Mouse (Mus musculus) embryo, embryonic 9.5 days (tissue): ENCODE measurements around the gene Gm20518.

Experiments used
- DNase-seq: peaks from one replicate; pipeline ENCODE4 v3.0.0-alpha.2; 2017; ENCODE audit errors: extremely low spot score

Gm20518 gene

DNA sequence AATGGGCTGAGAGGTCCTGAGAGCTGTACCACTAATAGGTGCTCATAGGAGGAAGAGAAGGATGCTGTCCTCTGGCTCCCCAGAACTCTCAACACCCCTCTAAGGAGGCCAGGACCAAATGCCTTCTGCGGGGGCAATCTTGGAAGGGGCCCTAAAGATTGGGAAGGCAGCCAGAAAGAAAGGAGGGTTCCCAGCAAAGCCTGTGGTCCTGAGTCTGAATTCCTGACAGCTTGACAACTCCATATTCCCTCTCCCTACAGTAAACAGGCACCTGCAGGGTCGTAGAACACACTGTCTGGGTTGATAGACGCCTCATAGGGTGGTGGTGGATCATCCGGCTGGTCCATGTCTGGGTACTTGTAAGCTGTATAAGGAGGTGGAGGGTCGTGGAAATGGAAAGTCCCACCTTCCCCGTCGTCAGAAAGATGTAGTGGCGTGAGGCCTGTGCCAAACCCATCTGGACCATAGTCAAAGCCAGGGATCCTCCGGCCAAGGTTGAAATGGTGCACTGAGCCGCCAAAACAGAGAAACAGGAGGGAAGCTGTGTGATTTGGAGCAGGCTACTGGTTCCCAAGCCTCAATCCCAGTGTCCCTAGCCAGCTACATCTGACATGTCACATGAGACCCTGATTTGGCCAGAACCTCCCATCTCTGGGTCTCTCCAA, 47.6 kb downstream of the Gm20518 start:
- no peak for DNase-seq

DNA sequence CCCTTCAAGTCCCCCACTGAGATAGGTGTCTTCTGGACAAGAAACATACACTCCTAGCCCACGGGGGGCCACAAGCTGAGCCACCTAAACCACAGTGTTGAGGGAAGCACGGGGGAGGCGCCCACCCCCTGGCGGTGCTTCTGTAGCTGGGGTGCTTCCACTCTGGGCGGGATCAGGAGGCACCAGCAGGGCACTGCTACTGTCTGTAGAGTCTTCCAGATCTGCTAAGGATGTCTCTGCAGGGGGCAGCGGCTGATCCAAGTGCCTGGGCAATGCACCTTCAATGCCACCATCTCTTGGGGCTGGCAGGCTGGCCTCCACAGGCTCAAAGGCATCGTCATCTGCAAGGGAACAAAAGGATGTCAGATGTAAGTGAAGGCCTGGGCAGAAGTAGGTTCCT, 49.0 kb downstream of the Gm20518 start:
- DNase-seq, result no peak

DNA sequence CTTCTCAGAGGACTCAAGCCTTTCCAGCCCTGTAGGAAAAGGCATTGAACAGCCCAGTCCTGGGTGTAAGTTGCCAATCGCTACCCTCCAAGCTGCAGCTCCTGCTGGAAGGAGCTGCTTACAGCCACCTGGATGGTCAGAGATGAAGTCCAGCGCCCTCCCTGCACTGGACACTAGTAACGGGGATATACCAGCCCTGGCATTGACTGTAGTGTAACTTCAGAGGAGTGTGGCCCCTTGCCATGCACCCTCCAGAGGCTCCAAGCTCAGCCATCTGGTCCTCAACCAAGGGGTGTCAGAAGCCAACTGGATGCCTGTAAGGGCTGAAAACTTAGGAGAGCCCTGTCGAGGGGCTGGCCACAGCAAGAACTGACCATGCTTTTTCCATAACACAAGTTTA, 51.5 kb downstream of the Gm20518 start:
- DNase-seq, result no peak

DNA sequence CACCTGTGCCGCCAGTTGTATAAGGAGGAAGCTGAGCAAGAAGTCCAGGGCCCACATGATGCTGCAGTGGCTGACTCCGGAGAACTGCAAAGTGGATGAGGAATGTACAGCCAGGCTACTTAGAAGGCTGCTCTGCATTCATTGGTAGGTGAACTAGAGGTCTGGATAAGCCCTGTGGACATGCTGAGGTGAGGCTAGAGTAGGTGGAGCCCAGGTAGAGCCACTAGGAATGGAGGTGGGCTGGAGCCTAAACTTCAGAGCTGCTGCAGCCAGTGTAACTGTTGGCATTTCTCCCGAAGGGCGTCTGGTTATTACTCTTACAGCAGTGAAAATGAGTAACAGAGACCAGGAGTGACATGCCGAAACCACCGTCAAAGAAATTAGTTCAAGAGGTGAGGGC, 53.4 kb downstream of the Gm20518 start, which contains the start of gene Car15:
Car15 (minus strand) TSS at position 314 of the 400 bp plus-strand sequence.
- no peak for DNase-seq

DNA sequence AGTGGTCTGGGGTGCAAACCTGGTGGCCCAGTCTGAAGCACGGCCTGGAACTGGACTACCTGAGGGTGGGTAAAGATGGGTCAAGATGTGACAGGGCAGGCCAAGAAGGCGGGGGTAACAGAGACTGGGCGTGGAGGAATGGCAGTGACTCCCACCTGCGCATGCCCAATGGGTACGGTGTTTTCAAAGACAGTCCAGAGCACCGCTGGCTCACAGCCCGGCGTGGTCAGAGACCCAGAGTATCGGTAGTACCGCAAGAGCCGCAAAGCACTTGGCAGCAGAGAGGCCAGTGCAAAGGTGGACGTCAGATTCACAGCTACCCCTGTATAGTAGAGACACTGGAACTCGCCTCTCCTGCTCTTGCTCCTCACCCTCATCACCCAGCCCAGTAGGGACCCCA, 56.0 kb downstream of the Gm20518 start:
- DNase-seq, result no peak

- DNase-seq, result no peak
Measured at GRCm38 (mm10) chr16:17834543-17834942, 56.9 kb downstream of the Gm20518 start.

- DNase-seq, result peak; percentile 59
Measured at GRCm38 (mm10) chr16:17833681-17834399, 57.6 kb downstream of the Gm20518 start.

DNA sequence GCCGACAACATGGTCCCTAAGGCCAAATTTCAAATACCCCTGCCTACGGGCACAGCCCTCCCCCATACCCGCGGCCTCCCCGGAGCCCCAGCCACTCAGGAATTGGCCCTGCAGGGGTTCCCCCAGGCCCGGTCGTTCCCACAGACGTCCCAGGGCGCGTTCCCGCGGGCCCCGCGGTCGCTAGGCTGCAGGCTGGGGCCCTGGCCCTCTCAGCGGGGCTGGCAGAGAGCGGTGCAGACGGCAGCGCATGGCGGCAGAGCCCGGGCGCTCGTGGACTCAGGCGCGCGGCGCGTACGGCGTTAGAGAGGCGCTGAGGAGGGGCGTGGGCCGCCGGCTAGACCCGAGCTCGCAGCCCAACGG, 58.2 kb downstream of the Gm20518 start:
- DNase-seq, result peak; percentile 47

DNA sequence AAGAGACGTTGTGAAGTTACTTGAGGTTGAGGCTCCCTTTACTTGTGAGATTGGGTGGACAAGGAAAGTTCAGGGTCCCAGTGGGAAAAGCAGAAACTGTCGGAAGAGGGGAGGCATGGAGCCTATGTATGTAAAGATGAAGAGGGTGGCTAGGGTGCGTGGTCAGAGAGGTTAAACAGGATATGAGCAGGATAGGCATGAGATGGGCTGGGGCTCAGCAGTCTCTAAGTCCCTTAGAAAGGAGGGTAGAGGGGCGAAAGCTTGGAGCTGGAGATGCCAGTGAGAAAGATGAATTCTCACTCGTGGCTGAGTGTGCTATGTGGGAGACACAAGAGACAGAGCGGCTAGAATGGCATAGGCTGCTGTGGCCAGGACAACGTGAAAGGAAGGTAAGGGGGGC, 58.6 kb downstream of the Gm20518 start, which contains the start of gene B830017H08Rik:
B830017H08Rik (plus strand) TSS at position 301 of the 400 bp plus-strand sequence.
- DNase-seq, result no peak

DNA sequence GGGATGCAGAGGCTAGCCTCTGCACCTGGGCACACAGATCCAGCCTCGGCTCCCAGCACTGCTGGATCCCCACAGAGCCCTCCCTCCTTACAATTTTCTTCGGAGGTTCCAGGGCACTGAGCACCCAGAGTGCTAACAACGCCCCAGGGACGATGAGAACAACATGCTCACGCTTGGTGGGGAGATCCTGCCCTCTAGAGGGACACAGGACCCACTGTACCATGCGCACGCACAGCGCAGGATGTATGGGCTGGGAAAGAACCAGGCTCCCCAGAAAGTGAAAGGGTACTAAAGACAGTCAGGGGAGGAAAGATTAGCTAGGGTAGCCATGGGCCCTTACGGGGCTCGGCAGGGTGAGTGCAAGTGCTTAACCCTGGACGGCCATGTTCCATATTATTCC, 59.7 kb downstream of the Gm20518 start:
- DNase-seq, result no peak

GRCm38 (mm10) chr16:17830385-17831178, 60.9 kb downstream of the Gm20518 start:
- no peak for DNase-seq

DNA sequence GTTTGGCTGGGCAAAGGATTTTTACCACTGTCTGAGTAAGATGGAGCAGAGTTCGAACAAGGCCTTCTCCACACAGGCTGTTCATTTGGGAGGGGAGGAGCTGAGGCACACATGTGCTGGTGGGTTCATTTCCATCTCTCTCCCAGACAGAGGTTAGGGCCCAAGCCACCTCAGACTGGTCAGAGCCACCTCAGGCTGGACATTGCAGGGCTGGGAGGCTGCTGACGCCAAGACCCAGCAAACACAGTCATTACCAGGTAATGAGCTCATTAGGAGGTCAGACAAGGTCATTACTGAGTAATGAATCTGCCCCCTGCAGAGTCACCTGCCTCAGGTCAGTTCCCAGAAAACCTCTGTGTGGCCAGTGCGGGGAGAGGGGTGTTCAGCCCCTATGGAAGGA, 62.6 kb downstream of the Gm20518 start:
- no peak for DNase-seq

- DNase-seq, result no peak
Measured at GRCm38 (mm10) chr16:17828229-17828628, 63.2 kb downstream of the Gm20518 start.

- no peak for DNase-seq
Measured at GRCm38 (mm10) chr16:17826500-17826899, 65.0 kb downstream of the Gm20518 start.

DNA sequence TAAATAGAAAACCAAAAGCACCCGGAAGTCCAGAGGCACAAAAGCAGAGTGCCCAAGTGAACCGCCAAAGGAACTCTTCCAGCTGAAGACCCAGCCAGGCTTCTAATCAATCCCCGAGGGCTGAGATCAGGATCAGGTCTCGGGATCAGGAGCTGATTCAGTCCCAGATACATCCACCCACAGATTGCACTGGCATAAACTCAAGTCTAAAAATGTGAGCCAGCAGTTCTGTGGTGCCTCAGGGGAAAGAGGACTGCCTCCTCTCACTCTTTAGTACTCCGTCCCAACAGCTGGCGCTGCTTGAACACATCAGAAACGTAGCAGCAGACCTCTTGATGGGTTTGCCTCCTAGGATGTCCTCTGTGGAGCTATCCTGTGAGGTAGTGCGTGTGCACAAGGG, 74.9 kb downstream of the Gm20518 start:
- no peak for DNase-seq

DNA sequence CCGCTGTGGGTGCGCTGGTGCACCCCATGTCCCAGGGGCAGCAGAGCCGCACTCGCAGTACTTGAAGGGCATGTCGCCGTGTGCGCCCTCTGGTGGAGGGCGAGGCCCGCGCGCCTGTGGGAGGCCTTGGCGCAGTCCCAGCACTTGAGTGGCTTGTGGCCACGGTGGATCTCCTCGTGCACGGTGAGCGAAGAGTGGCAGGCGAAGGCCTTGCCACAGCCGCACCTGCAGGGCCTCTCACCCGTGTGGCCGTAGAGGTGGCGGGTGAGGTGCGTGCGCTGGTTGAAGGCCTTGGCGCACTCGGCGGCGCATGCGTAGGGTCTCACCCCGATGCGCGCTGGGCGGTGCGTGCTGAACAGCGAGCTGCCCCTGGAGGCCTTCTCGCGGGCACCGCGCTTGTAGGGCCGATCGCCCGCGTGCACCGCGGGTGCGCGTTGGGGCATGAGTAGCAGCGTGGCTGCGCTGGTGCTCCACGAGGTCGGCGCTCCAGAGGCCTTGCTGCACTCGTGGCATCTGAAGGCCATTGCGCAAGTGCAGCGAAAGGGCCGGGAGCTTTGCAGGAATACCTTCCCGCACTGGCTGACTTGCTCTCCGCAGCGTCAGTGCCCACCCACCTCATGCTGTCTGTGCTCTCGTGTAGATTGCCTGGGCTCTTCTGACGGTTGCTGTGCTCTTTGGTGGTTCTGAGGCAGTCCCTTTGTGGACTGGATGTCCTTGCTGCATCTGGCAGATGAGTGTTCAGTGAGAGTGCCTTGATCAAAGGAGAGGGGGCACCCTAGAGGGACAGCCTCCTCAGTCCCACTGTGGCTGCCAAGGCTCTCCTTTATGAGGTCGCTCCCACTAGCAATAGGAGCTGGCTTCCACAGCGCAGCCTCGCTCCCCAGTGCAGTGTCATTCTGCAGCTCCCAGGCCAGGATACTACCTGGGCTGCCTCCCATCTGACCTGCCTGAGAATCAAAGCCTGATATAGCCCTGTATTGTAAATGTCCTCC, 75.8 kb downstream of the Gm20518 start:
- DNase-seq, result peak; percentile 88

- DNase-seq, result no peak
Measured at GRCm38 (mm10) chr16:17813173-17813572, 78.3 kb downstream of the Gm20518 start.

DNA sequence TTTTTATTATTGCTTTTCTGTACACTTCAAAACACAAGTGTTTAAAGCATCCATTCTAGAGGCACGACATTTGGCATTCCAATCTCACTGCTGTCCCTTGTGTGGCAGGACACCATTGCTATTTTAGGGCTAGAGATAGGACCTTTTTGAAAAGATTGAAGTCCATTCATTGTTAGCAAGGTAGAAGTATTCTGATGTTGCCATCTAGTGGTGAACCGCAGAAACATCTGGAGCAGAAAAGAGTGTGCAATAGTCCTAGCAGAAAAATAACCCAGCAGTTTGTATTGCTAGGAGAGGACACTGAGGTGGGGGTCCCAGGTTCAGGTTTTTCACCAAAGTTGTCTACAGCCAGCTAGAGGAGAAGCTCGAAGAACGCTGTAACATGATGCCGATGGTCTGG, 79.4 kb downstream of the Gm20518 start:
- no peak for DNase-seq

GRCm38 (mm10) chr16:17809711-17810110, 81.8 kb downstream of the Gm20518 start:
- DNase-seq, result peak; percentile 64

GRCm38 (mm10) chr16:17809125-17809524, 82.3 kb downstream of the Gm20518 start:
- no peak for DNase-seq
